Mouse (Mus musculus) limb, embryonic 15.5 days (tissue): ENCODE results near the gene 1700016C15Rik. TPM values are rescaled to one million over a fixed set of nuclear protein-coding genes. Genes with fewer than 3 reads are reported as not detected.

ENCODE experiments used
- ATAC-seq: fragments of 200-750 bp; cut with Nextera tagmentation; 2 replicates; pipeline ENCODE4 v1.8.0; 2017; ENCODE audit warnings: low read depth, moderate TSS enrichment; ENCODE audit not compliant: insufficient number of reproducible peaks, low FRiP score, low TSS enrichment
- H3K27ac ChIP-seq: fragments of 300-500 bp; sonication (generic); 2 replicates; pipeline ENCODE4 v1.5.1; 2015; ENCODE audit warnings: moderate library complexity, mild to moderate bottlenecking, inconsistent platforms
- H3K27me3 ChIP-seq: fragments of 300-500 bp; sonication (generic); 2 replicates; pipeline ENCODE4 v1.6.1; 2015; ENCODE audit warnings: inconsistent platforms
- H3K36me3 ChIP-seq: fragments of 300-500 bp; sonication (generic); 2 replicates; pipeline ENCODE4 v1.6.1; 2015; ENCODE audit warnings: inconsistent platforms
- H3K4me1 ChIP-seq: fragments of 300-500 bp; sonication (generic); 2 replicates; pipeline ENCODE4 v1.6.1; 2015; ENCODE audit warnings: inconsistent platforms
- H3K4me2 ChIP-seq: fragments of 300-500 bp; sonication (generic); 2 replicates; pipeline ENCODE4 v1.6.1; 2015; ENCODE audit warnings: mild to moderate bottlenecking, inconsistent platforms
- H3K4me3 ChIP-seq: fragments of 300-500 bp; sonication (generic); 2 replicates; pipeline ENCODE4 v1.5.1; 2015; ENCODE audit warnings: mild to moderate bottlenecking, inconsistent platforms
- H3K9ac ChIP-seq: fragments of 300-500 bp; sonication (generic); 2 replicates; pipeline ENCODE4 v1.6.1; 2015; ENCODE audit warnings: inconsistent platforms
- H3K9me3 ChIP-seq: fragments of 300-500 bp; sonication (generic); 2 replicates; pipeline ENCODE4 v1.6.1; 2016; ENCODE audit warnings: inconsistent platforms
- WGBS: fragments of 180-500 bp; shearing (Covaris S2); methylation state at CpG from one replicate; pipeline ENCODE4 v1.1.7; 2015; 5-methylcytosine and 5-hydroxymethylcytosine counted together
- polyA plus RNA-seq: library from polyadenylated mRNA; unstranded; fragments of >200 nt; fragmentation: Nextera tagmentation; extraction: Ambion mirVana; gene quantifications from 2 replicates; pipeline ENCODE4 v1.2.1, GENCODE M21; 2015

Gene 1700016C15Rik
- polyA plus RNA-seq, 1 experiment from 2014 or later = not detected

DNA sequence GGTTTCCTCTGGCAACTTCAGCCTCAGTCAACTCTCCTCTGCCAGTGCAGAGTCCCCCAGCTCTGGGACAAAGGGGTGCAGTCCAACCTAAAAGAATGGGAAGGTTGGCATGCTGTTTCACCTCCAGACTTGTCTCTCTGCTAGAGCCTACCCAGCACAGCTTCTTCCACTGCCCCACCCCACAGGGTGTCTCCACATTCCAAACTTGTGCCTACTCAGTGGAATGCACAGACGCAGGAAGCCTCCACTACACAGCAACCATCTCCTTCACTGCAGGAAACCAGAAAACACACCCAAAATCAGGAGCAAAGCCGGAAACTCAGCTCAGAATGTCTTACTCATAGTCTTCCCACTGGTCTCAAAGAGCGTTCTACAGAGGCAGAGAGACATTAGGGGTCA is 10.6 kb upstream of the 1700016C15Rik start:
- no peak overlapping the region for H3K9ac ChIP-seq
- no peaks in the 10 kb centered on the region for H3K36me3 ChIP-seq
- H3K9me3 ChIP-seq = no peaks in the 10 kb centered on the region
- no peak overlapping the region for H3K4me3 ChIP-seq
- no peak overlapping the region for H3K27ac ChIP-seq
- no peak for ATAC-seq
- no peaks in the 10 kb centered on the region for H3K27me3 ChIP-seq
- H3K4me2 ChIP-seq = no peak overlapping the region
- H3K4me1 ChIP-seq = no peaks in the 10 kb centered on the region
- WGBS = 66% methylated on average over 3 of the region's 3 CpGs

DNA sequence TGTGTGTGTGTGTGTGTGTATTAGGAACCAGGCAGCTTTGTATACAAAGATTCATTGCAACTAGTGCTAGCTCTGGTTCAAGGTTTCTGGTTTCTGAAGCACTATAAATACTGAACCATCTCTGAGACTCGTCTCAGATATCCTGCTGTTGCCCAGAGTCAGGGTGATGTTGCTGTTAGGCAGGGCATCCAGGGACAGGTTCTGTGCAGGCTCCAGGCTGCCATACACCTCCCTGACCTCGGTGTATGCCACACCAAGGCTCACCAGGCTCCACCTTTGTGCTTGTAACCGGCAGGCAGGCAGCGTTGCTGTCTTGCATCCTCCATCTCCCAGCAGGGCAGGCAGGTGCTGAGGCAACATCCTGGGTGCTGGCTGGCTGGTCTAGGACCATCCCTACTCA is 5.8 kb upstream of the 1700016C15Rik start:
- Histone ChIP-seq H3K9ac (no peak overlapping the region), H3K27me3 (no peaks in the 10 kb centered on the region), H3K9me3 (no peaks in the 10 kb centered on the region), H3K27ac (no peak overlapping the region), H3K4me1 (no peaks in the 10 kb centered on the region), H3K4me3 (no peak overlapping the region), H3K36me3 (no peaks in the 10 kb centered on the region), H3K4me2 (no peak overlapping the region)
- no peak for ATAC-seq
- WGBS = 68% methylated on average over 4 of the region's 4 CpGs

DNA sequence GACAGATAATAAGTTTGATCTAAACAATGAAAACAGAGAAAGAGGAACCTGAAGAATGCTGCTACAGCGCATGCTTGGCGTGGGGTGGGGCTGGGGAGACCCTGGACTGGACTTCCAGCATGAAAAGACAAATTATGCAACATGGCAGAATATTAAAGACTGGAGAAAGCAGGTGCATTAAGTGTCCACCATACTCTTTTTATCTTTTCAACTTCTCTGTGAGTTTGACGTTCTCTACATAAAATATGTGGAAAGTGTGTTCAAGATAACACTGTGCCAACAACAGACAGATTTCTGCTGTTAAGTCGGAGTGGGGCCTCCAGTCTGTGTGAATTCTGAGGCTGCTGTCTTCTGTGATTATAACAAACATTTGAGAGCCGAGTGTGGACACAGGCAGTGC is 2.7 kb upstream of the 1700016C15Rik start:
- ATAC-seq = no peak
- H3K9me3 ChIP-seq = no peaks in the 10 kb centered on the region
- H3K4me2 ChIP-seq = no peak overlapping the region
- H3K27ac ChIP-seq = no peak overlapping the region
- H3K36me3 ChIP-seq = no peaks in the 10 kb centered on the region
- WGBS = 60% methylated on average over 5 of the region's 5 CpGs
- no peak overlapping the region for H3K9ac ChIP-seq
- no peak overlapping the region for H3K4me3 ChIP-seq
- no peaks in the 10 kb centered on the region for H3K4me1 ChIP-seq
- no peaks in the 10 kb centered on the region for H3K27me3 ChIP-seq

DNA sequence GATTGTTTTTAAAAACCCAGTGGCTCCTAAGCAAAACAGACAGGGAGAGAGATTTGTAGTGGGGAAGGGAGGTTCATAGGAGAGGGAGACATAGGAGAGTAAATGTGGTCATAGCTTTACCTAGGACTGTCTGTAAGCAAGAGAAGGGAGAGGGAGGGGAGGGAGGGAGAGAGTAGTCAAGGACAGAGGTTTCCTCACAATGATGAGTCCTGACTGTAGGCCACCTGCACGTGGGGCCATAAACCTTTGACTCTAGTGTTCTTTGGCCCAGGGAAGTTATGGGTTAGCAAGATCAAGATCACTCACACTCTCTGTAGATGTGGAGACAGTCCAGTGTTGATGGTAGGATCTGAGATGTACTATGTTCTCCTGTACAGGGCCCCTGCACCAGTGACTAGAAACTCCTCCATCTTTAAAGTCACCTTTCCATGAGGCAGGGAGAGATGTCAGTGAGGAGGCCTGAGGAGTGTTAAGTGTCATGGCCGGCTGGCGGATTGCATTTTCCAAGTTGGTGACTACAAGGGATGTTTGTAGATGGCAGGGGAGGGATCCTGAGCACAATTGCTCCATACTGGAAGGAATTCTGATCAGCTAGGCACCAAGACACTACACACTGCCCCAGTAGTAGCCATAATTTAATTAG is 1.6 kb upstream of the 1700016C15Rik start:
- no peak for ATAC-seq
- no peaks in the 10 kb centered on the region for H3K27me3 ChIP-seq

DNA sequence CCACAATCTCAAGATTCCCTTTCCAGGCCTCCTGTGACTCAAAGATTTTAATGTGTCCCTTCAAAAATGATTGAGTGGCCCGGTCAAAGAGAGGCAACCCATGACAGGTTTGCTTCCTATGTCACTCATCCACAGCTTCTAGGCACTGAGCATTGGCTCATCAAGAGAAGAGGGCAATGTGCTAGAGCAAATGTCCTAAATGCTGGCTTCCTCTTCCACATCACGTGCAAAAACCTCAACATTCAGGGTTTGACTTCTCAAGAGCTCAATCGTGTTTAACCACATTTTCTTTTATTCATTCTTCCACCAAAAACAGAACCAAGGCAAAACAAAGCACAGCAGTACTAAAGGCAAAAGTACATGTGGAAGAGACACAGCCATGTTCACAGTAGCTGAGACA is 2.4 kb downstream of the 1700016C15Rik start:
- H3K27ac ChIP-seq = no peak overlapping the region
- no peaks in the 10 kb centered on the region for H3K36me3 ChIP-seq
- no peak overlapping the region for H3K4me2 ChIP-seq
- no peaks in the 10 kb centered on the region for H3K9me3 ChIP-seq
- H3K4me3 ChIP-seq = no peak overlapping the region
- no peak for ATAC-seq
- no peaks in the 10 kb centered on the region for H3K27me3 ChIP-seq
- 88% methylated on average over 3 of the region's 3 CpGs for WGBS
- no peaks in the 10 kb centered on the region for H3K4me1 ChIP-seq
- H3K9ac ChIP-seq = no peak overlapping the region

More for the DNA sequence above, 1.6 kb upstream of the 1700016C15Rik start:
- Histone ChIP-seq H3K36me3 (no peaks in the 10 kb centered on the region), H3K27ac (no peak overlapping the region), H3K4me3 (no peak overlapping the region), H3K4me2 (no peak overlapping the region), H3K9me3 (no peaks in the 10 kb centered on the region), H3K9ac (no peak overlapping the region), H3K4me1 (no peaks in the 10 kb centered on the region)
- 85% methylated on average over 3 of the region's 3 CpGs for WGBS

DNA sequence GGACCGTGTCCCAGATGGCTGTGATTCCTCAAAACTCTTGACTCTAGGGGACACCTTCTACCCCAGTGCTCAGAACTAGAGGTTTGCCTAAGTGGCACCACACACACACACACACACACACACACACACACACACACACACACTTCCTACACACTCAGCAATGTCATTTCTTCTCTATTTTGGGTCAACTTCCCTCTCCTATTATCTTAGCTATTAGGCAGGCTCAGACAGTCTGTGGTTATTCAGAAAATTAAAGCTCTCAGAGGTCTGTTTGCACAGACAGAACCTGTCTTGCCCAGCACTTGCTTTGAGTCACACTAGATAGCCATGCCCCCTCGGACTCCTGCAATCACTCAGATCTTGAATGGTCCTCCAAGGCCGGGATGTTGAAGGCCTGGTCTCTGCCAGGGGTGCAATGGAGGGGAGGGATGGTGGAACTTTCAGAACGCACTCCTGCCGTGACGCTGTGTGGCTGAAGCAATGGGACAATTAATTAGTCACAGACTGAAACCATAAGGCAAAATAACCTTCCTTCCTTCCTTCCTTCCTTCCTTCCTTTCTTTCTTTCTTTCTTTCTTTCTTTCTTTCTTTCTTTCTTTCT is 8.0 kb downstream of the 1700016C15Rik start:
- H3K4me3 ChIP-seq = no peak overlapping the region
- no peak overlapping the region for H3K27ac ChIP-seq
- H3K9me3 ChIP-seq = no peaks in the 10 kb centered on the region
- no peaks in the 10 kb centered on the region for H3K36me3 ChIP-seq
- H3K4me2 ChIP-seq = no peak overlapping the region
- no peaks in the 10 kb centered on the region for H3K4me1 ChIP-seq
- 39% methylated on average over 6 of the region's 6 CpGs for WGBS
- ATAC-seq = no peak
- no peak overlapping the region for H3K9ac ChIP-seq
- no peaks in the 10 kb centered on the region for H3K27me3 ChIP-seq

DNA sequence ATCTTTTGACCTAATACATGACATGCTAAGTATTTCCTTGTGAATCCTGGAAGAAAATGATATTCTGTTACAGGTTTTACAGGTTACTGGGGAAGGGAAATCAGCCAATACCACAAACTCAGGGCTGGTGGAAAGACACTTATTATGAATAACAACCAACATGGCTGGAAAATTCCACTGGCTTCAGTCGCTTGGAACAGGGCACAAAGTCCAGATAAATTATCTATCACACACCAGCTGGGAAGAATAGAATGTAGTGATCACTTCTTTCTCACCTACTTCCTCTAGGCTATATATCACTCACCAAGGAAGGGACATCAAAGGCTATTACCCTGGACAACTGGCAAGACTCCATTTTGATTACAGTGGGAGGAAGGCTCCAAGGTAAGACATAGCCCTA is 11.1 kb downstream of the 1700016C15Rik start:
- Histone ChIP-seq H3K9me3 (no peaks in the 10 kb centered on the region), H3K4me1 (no peaks in the 10 kb centered on the region), H3K27ac (no peak overlapping the region), H3K4me2 (no peak overlapping the region), H3K4me3 (no peak overlapping the region), H3K9ac (no peak overlapping the region), H3K27me3 (no peaks in the 10 kb centered on the region), H3K36me3 (no peaks in the 10 kb centered on the region)
- no peak for ATAC-seq
- 57% methylated on average over 1 of the region's 1 CpGs for WGBS

DNA sequence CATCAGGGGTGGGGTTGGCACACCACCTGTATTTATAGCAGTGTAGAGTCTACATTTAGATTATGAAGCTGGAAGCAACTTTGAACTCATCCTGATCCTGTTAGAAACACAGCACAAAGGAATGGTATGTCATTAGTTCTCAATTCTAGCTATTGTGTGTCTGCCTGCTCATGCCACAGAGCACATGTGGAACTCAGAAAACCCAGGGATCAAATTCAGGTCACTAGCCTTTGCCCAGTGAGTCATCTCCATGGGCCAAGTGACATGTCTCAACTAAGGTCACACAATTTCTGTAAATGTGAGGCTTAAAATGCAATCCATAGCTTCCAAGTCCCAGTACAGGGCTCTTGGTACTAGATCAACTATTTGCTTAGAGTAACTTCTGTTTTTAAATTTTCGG is 12.5 kb downstream of the 1700016C15Rik start:
- Histone ChIP-seq H3K4me2 (no peak overlapping the region), H3K4me1 (no peaks in the 10 kb centered on the region), H3K9me3 (no peaks in the 10 kb centered on the region), H3K4me3 (no peak overlapping the region), H3K9ac (no peak overlapping the region), H3K36me3 (no peaks in the 10 kb centered on the region), H3K27me3 (no peaks in the 10 kb centered on the region), H3K27ac (no peak overlapping the region)
- no peak for ATAC-seq
- 76% methylated on average over 1 of the region's 1 CpGs for WGBS

DNA sequence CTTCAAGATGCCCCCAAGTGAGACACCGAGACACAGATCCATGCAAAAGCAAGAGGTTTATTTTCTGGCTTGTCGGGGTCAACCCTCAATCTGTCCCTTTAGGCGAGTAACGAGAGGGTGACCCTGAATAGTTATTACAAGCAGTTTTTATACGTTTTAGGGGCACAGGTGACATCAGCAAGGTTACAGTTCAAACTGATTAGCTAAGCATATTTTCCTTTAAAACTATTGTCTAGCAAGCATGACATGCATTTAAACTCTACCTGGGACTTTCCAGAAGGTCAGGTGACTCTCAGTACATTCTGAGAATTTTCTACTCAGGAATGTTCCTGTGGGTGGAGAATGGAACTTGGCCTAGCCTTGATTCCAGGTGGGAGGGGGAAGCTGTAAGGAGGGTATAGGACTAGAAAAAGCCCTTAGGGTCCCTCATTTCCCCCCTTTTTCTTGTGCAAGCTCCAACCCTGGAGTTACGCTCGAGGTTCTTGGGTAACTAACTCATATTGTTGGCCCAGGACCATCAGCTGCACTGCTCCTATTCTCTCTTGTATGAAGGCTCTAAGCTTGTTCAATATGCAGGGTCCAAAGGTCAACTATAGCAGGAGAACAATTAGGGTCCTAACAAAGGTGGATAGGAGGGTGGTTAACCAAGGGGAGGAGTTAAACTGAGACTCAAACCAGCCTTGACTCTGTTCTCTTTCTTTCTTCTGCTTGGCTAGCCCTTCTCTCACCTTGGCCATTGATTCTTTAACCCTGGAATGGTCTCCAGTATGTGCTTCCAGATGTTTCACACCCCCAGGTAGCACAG is 15.1 kb downstream of the 1700016C15Rik start:
- no peaks in the 10 kb centered on the region for H3K36me3 ChIP-seq
- peaks cover 3% of the 10 kb centered on the region; the same call in 1 of the 2 replicates for H3K9me3 ChIP-seq
- H3K27me3 ChIP-seq = no peaks in the 10 kb centered on the region
- H3K9ac ChIP-seq = no peak overlapping the region
- no peak for ATAC-seq
- no peak overlapping the region for H3K27ac ChIP-seq
- no peak overlapping the region for H3K4me3 ChIP-seq
- no peaks in the 10 kb centered on the region for H3K4me1 ChIP-seq
- H3K4me2 ChIP-seq = no peak overlapping the region
- WGBS = 67% methylated on average over 7 of the region's 7 CpGs

DNA sequence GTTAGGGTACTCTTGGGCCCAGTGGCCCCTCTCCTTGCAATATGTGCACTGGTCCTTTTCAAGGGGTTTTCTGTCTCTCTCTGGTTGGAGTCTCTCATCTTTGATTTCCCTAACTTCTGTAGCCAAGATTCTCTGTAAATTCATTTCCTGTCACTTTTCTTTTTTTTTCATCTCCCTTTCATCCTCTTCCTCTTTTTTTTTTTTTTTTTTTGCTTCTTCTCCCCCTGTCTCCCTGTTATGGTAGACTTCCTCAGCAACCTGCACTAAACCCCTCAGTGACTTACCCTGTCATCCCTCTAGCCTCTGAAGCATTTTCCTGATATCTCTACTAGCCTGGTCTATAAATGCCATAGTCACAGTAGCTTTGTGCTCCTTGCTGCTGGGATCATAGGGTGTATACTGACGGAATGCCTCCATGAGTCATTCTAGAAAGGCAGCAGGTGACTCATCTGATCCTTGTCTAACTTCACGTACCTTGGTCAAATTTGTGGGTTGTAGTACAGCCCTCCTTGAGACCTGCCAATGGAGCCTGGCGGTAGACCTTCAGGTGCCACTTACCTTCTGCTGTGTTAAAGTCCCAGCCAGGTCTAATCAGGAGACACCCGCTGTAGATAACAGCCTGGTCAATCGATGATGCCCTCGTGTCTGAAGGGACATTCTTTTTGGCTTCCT is 18.4 kb downstream of the 1700016C15Rik start:
- H3K9me3 ChIP-seq = peaks cover 7% of the 10 kb centered on the region; the same call in 1 of the 2 replicates
- 0 out of 2 replicates have a peak, but pooled peaks cover 3% of the 10 kb centered on the region for H3K36me3 ChIP-seq
- no peak overlapping the region for H3K27ac ChIP-seq
- no peak overlapping the region for H3K4me3 ChIP-seq
- no peak overlapping the region for H3K4me2 ChIP-seq
- H3K4me1 ChIP-seq = no peaks in the 10 kb centered on the region
- no peak for ATAC-seq
- WGBS = 94% methylated on average over 6 of the region's 6 CpGs
- no peaks in the 10 kb centered on the region for H3K27me3 ChIP-seq
- H3K9ac ChIP-seq = no peak overlapping the region

DNA sequence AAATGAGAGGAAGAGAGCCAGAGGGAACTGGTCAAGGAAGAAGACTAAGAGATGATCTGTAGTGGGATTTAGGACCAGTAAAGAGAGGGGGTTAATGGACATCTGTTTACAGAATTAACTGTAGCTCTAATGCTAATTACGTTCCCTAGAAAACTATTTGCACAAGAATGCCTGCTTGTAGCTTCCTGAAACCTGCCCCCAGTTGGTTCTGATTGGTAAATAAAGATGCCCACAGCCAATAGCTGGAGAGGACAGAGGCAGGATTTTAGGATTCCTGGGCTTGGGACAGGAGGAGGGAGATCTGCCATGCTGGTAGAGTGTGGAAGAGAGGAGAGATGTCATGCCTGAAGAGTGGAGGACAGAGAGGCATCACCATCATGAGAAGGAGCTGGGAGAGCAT is 23.9 kb downstream of the 1700016C15Rik start:
- Histone ChIP-seq H3K27me3 (no peaks in the 10 kb centered on the region), H3K4me3 (no peak overlapping the region)

More for the DNA sequence above, 23.9 kb downstream of the 1700016C15Rik start:
- H3K27ac ChIP-seq = no peak overlapping the region
- no peak for ATAC-seq
- peaks cover 7% of the 10 kb centered on the region; the same call in 1 of the 2 replicates for H3K9me3 ChIP-seq
- WGBS = 59% methylated on average over 1 of the region's 1 CpGs
- no peak overlapping the region for H3K4me2 ChIP-seq
- H3K4me1 ChIP-seq = no peaks in the 10 kb centered on the region; the same call in 1 of the 2 replicates
- 0 out of 2 replicates have a peak, but pooled peaks cover 3% of the 10 kb centered on the region for H3K36me3 ChIP-seq
- H3K9ac ChIP-seq = no peak overlapping the region
